Mouse (Mus musculus) hindbrain, postnatal 0 days (tissue): Measurements from ENCODE around the gene Fbxw7. TPM values are rescaled to one million over a fixed set of nuclear protein-coding genes. Genes with fewer than 3 reads are reported as not detected.

Experiments
- ATAC-seq: fragments of 200-750 bp; cut with Nextera tagmentation; 2 replicates; pipeline ENCODE4 v1.8.0; 2017; ENCODE audit warnings: mild to moderate bottlenecking, moderate TSS enrichment, moderate library complexity
- DNase-seq: peaks from one replicate; pipeline ENCODE4 v3.0.0-alpha.2; 2015; ENCODE audit warnings: low spot score
- H3K27ac ChIP-seq: fragments of 300-500 bp; sonication (generic); 2 replicates; pipeline ENCODE4 v1.5.1; 2014; ENCODE audit warnings: mild to moderate bottlenecking
- H3K27me3 ChIP-seq: fragments of 300-500 bp; sonication (generic); 2 replicates; pipeline ENCODE4 v1.6.1; 2014; ENCODE audit warnings: low read length, mixed read lengths; ENCODE audit not compliant: insufficient read depth
- H3K36me3 ChIP-seq: fragments of 300-500 bp; sonication (generic); 2 replicates; pipeline ENCODE4 v1.6.1; 2014; ENCODE audit warnings: low read length, mixed read lengths; ENCODE audit not compliant: insufficient read depth
- H3K4me1 ChIP-seq: fragments of 300-500 bp; sonication (generic); 2 replicates; pipeline ENCODE4 v1.6.1; 2014; ENCODE audit warnings: antibody characterized with exemption, low read length, mixed read lengths; ENCODE audit not compliant: insufficient read depth
- H3K4me2 ChIP-seq: fragments of 300-500 bp; sonication (generic); 2 replicates; pipeline ENCODE4 v1.6.1; 2014; ENCODE audit warnings: low read depth, mild to moderate bottlenecking, low read length, moderate library complexity, mixed read lengths
- H3K4me3 ChIP-seq: fragments of 300-500 bp; sonication (generic); 2 replicates; pipeline ENCODE4 v1.5.1; 2014; ENCODE audit warnings: low read length
- H3K9ac ChIP-seq: fragments of 300-500 bp; sonication (generic); replicated peaks from 2 replicates; pipeline ENCODE4 v1.6.1; 2014; ENCODE audit warnings: mild to moderate bottlenecking, low read length, moderate library complexity, mixed read lengths
- H3K9me3 ChIP-seq: fragments of 300-500 bp; sonication (generic); 2 replicates; pipeline ENCODE4 v1.6.1; 2016; ENCODE audit warnings: low read length, mixed read lengths
- CTCF ChIP-seq: IDR thresholded peaks from 2 replicates; pipeline ENCODE4 v1.5.1; 2016; ENCODE audit warnings: antibody characterized with exemption, control low read depth, low read depth
- WGBS: fragments of 180-500 bp; shearing (Covaris S2); extraction: QIAGEN DNeasy Blood & Tissue Kit; methylation state at CpG from one replicate; pipeline ENCODE4 v1.1.7; 2014; 5-methylcytosine and 5-hydroxymethylcytosine counted together
- polyA plus RNA-seq: library from polyadenylated mRNA; unstranded; fragments of >200 nt; fragmentation: Nextera tagmentation; extraction: Ambion mirVana; gene quantifications from 2 replicates; pipeline ENCODE4 v1.2.1, GENCODE M21; 2015
- total RNA-seq: library from RNA; depleted of rRNA; stranded (reverse); fragments of >200 nt; gene quantifications from 2 replicates; pipeline ENCODE4 v1.2.3, GENCODE M21; 2014

Fbxw7 gene
- total and polyA plus RNA-seq, 2 experiments from 2014 or later, result 40.1 to 40.7 TPM

DNA sequence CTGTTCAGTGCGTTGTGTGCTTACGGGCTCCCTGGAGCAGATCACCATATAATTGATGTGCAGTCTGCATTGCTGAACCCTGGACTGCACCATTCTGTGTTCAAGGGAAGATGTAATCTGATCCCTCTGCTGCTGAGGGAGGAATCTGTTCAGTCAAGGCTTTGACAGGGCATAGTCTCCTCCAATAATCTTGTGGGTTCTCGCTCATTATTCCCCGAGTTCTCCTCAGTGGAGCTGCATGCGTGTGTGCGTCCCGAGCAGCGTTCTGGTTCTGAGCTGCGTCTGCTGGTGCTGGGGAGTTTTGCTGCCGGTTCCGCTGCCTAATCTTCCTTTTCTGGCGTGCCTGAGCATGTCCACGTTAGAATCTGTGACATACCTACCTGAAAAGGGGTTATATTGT is 137.1 kb downstream of the Fbxw7 start:
- H3K27me3 ChIP-seq, result no peaks in the 10 kb centered on the region
- no peaks in the 10 kb centered on the region for H3K4me1 ChIP-seq
- ATAC-seq (peak; percentile 99), DNase-seq (peak; percentile 89)
- TF ChIP-seq CTCF, result peak; percentile 7; the same call in 1 of the 2 replicates
- H3K4me3 ChIP-seq, result peak overlapping the region; percentile 65
- 2% methylated on average over 13 of the region's 13 CpGs for WGBS
- no peaks in the 10 kb centered on the region for H3K36me3 ChIP-seq
- H3K4me2 ChIP-seq, result peak overlapping the region; percentile 56
- no peaks in the 10 kb centered on the region for H3K9me3 ChIP-seq
- peak overlapping the region; percentile 90 for H3K27ac ChIP-seq
- peak overlapping the region; percentile 67 for H3K9ac ChIP-seq

GRCm38 (mm10) chr3:84952585-84953187 is 137.6 kb downstream of the Fbxw7 start:
- Histone ChIP-seq H3K27ac (peak overlapping the region; percentile 90), H3K4me1 (no peaks in the 10 kb centered on the region), H3K9ac (peak overlapping the region; percentile 67), H3K4me3 (peak overlapping the region; percentile 65), H3K9me3 (no peaks in the 10 kb centered on the region), H3K36me3 (no peaks in the 10 kb centered on the region), H3K27me3 (no peaks in the 10 kb centered on the region), H3K4me2 (peak overlapping the region; percentile 56)
- 27% methylated on average over 7 of the region's 7 CpGs for WGBS
- 0 out of 2 replicates have a peak, but pooled peaks have one; percentile 16 for ATAC-seq
- peak; percentile 40 for DNase-seq
- no peak for TF ChIP-seq CTCF

DNA sequence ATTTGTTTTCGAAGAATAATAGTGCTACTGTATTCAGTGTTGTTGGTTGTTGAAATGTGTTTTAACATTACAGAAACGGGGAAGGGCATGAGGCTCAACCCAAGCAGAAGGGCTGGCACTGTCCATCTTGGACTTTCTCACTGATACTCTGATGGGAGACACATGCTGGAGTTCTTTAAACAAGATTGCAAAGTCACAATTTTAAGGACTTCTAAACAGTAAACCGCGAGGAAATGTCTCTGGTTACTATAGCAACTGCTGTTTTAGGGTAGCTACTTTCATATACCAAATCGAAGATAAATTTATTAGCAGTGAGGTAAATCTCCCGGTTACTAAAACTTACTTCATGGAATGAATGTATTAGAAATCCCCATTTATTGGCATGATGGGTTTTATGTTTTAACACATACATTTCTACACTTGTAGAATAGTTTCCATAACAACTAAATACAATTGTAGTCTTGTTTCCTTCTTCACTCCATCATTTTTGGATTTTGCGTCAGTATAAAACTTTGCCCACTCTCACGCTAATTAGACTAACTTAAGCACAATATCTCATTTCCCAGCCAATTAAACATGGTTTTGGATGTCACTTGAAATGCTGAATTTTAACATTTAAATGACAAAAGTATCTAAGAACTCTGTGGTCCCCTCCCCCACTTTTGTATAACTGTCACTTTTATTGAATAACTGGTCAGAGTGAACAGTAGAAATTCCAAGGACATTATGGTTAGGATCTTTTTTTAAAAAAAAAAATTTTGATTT is 140.1 kb downstream of the Fbxw7 start:
- Histone ChIP-seq H3K4me1 (no peaks in the 10 kb centered on the region), H3K36me3 (peaks cover 6% of the 10 kb centered on the region; the same call in 1 of the 2 replicates), H3K27me3 (no peaks in the 10 kb centered on the region), H3K4me2 (peak overlapping the region; percentile 46), H3K4me3 (peak overlapping the region; percentile 14), H3K9me3 (no peaks in the 10 kb centered on the region), H3K9ac (no peak overlapping the region), H3K27ac (no peak overlapping the region)
- DNase-seq (no peak), ATAC-seq (no peak)
- 52% methylated on average over 8 of the region's 8 CpGs for WGBS
- no peak for TF ChIP-seq CTCF

DNA sequence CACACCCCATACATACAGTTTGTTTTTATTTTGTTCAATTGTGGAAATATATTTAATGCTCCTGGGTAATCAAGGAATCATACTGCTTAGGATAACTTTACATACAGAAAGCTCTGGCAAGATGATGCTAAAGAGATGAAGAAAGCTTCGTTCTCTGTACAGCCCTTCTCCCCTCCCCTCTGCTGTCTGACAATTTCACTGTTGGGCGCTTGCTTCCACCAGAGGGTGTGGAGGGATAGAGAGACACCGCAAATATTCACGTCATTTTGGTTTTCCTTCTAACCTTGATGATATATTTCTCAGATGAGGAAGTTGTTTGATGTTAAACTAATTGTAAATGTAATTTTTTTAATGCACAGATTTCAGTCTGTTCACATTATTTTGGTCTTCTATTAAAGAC is 140.8 kb downstream of the Fbxw7 start:
- 0 out of 2 replicates have a peak overlapping the region, but pooled peaks have one; percentile 7 for H3K4me2 ChIP-seq
- H3K27ac ChIP-seq, result no peak overlapping the region
- H3K4me1 ChIP-seq, result no peaks in the 10 kb centered on the region
- H3K9me3 ChIP-seq, result no peaks in the 10 kb centered on the region
- no peak overlapping the region for H3K4me3 ChIP-seq
- 31% methylated on average over 4 of the region's 4 CpGs for WGBS
- no peaks in the 10 kb centered on the region for H3K27me3 ChIP-seq
- peaks cover 6% of the 10 kb centered on the region; the same call in 1 of the 2 replicates for H3K36me3 ChIP-seq
- DNase-seq (peak; percentile 53), ATAC-seq (no peak)
- TF ChIP-seq CTCF, result peak; percentile 63
- H3K9ac ChIP-seq, result no peak overlapping the region

DNA sequence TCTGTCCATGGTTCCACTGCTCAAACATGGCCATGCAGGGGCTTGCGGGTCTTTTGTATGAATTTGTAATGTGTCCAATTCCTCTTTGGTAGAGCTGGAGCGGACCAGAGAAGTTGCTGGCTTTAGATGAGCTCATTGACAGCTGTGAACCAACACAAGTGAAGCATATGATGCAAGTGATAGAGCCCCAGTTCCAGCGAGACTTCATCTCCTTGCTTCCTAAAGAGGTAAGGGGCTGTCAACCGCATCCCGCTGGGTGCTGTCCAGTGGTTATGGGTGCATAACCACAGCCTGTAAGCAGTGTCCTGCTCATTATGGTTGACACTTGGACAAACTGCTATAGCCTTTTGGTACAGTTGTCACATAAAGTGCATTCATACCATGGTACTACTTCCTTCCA is 150.1 kb downstream of the Fbxw7 start:
- no peak overlapping the region for H3K27ac ChIP-seq
- DNase-seq, result no peak
- WGBS, result 76% methylated on average over 5 of the region's 5 CpGs
- H3K4me3 ChIP-seq, result no peak overlapping the region
- H3K4me2 ChIP-seq, result no peak overlapping the region
- peaks cover 17% of the 10 kb centered on the region; the same call in 1 of the 2 replicates for H3K36me3 ChIP-seq
- TF ChIP-seq CTCF, result no peak
- ATAC-seq, result no peak
- H3K9ac ChIP-seq, result no peak overlapping the region
- H3K9me3 ChIP-seq, result no peaks in the 10 kb centered on the region
- no peaks in the 10 kb centered on the region for H3K4me1 ChIP-seq
- no peaks in the 10 kb centered on the region for H3K27me3 ChIP-seq

GRCm38 (mm10) chr3:84967364-84967763 is 152.3 kb downstream of the Fbxw7 start:
- ATAC-seq, result no peak
- H3K9me3 ChIP-seq, result no peaks in the 10 kb centered on the region
- DNase-seq, result no peak
- H3K36me3 ChIP-seq, result peaks cover 22% of the 10 kb centered on the region; the same call in 1 of the 2 replicates
- no peak overlapping the region for H3K9ac ChIP-seq
- 84% methylated on average over 4 of the region's 4 CpGs for WGBS
- H3K4me1 ChIP-seq, result no peaks in the 10 kb centered on the region
- TF ChIP-seq CTCF, result no peak
- H3K4me2 ChIP-seq, result no peak overlapping the region
- H3K27me3 ChIP-seq, result no peaks in the 10 kb centered on the region
- H3K27ac ChIP-seq, result no peak overlapping the region
- no peak overlapping the region for H3K4me3 ChIP-seq
